Mouse (Mus musculus): ENCODE measurements around the gene Pde3a. TPM values are rescaled to one million over a fixed set of nuclear protein-coding genes. Genes with fewer than 3 reads are reported as not detected.

Pde3a gene
- polyA plus RNA-seq, 1 experiment: 2.1 TPM

- DNase-seq (ENCODE audit: low read depth): no peak
These were observed 79.0 kb downstream of the Pde3a start for GRCm38 (mm10) chr6:141328071-141328470.

DNA sequence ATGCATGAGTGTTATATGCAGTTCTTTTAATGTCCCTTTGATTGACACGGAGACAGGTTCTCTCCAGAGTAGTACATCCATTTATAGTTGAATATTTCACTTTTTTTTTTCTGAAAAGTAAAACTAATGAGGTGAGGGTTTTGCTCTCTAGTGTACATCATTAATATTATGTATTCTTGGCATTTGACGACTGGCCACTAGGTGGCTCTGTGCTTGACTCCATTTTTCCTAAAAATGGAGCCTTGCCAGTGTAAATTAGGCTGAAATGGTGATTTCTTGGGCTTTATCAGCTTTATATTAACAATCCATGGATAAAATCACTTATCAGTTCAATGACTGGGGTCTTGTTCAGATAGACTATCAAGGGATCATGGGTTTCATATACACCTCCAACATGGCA is 82.4 kb downstream of the Pde3a start:
- no peak for DNase-seq (ENCODE audit: low read depth)

DNA sequence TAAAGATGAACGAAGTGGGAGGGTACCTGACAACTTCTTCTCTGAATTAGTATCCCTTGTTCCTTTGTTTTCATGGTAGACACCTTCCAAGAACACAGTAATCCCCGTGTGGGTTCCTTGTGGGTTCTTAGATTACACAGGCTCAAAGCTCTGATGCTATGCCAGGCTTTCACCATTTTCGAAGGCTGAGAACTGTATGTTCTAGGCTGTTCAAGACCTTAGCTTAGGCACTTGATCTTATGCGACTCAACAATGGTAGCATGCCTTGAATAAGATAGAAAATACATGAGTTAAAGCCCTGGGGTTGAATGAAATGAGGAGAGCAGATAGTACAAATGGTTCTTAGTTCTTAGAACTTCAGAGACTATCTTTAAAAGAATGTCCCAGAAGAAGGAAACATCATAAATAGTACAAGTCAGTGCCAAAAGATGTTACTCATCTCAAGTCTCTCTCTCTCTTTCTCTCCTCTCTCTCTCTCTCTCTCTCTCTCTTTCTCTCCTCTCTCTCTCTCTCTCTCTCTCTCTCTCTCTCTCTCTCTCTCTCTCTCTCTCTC is 83.6 kb downstream of the Pde3a start:
- no peak for DNase-seq (ENCODE audit: low read depth)

GRCm38 (mm10) chr6:141333245-141333644 is 84.2 kb downstream of the Pde3a start:
- no peak for DNase-seq (ENCODE audit: low read depth)

DNA sequence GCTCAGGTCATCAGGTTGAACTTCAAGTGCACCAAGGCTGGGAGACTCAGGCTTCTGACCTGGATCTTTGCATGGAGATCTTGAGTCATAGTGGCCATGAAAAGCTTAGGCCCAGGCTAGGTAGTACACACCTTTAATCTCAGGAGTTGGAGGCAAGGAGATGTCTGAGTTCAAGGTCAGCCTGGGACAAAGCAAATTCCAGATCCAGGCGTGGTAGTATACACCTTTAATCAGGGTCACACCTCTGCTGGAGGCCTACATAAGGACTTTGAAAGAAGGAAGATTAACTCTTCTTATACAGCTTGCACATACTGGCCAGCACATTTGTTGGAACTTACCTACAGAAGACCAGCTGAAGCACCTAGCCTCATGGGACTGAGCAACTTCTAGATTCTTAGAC is 86.8 kb downstream of the Pde3a start:
- DNase-seq (ENCODE audit: low read depth): no peak

DNA sequence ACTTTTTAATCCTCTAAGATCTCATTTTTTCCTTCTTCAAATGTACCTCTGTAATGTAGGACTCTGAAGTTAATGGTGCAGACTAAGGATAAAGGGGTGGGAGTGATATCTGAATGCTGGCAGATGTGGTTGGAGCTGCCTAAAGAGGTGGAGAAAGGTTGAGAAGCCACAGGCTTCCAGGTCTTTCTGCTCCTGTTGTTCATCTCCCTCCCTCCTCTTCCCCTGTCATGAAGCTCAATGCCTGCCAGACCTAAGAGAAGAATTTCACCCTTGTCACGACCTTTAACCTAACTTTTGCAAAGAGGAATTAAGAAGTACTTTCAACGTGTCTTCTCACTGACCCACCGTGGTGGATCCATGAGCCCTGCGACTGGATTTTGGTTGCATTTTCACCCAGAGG is 87.4 kb downstream of the Pde3a start:
- no peak for DNase-seq (ENCODE audit: low read depth)

GRCm38 (mm10) chr6:141337673-141338072 is 88.6 kb downstream of the Pde3a start:
- no peak for DNase-seq (ENCODE audit: low read depth)

GRCm38 (mm10) chr6:141341385-141341784 is 92.3 kb downstream of the Pde3a start:
- DNase-seq (ENCODE audit: low read depth): no peak

DNA sequence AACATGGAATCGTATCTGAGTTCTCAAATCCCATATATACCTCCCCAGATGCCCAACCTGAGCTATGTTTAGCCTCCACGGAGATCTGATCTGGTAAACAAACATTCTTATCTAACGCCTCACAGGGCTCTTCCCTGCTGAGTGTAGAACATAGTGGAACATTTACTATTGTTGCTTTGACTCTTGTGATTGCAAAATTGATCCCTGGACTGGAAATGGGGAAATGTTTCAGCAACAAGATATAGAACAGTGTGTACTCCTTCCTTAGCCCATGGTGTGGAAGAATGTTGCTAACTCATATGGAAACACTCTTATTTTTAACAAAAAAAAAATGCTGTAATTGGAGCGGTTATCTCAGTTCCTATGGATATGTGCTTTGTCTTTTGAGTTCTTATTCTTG is 98.8 kb downstream of the Pde3a start:
- DNase-seq (ENCODE audit: low read depth): no peak

- no peak for DNase-seq (ENCODE audit: low read depth)
These were observed 99.5 kb downstream of the Pde3a start for GRCm38 (mm10) chr6:141348542-141348941.

- no peak for DNase-seq (ENCODE audit: low read depth)
These were observed 101.2 kb downstream of the Pde3a start for GRCm38 (mm10) chr6:141350261-141350660.

DNA sequence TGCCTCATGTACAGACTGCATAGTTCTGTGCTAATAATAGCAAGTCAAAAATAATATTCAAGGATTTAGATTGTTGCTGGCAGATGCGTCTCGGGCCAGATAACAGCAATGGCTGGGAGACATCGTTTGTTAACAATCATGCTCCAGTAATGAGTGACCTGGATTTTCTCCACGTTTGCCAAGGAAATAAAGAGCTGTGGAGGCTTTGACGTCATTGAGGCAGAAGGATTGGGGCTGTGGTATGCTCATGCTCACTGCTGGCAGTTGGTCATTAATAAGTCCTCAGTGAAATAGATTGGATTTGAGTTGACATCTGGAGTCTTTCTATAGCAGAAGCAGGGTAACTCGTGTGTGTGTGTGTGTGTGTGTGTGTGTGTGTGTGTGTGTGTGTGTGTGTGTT is 103.2 kb downstream of the Pde3a start:
- no peak for DNase-seq (ENCODE audit: low read depth)

- DNase-seq (ENCODE audit: low read depth): no peak
These were observed 114.6 kb downstream of the Pde3a start for GRCm38 (mm10) chr6:141363664-141364063.

DNA sequence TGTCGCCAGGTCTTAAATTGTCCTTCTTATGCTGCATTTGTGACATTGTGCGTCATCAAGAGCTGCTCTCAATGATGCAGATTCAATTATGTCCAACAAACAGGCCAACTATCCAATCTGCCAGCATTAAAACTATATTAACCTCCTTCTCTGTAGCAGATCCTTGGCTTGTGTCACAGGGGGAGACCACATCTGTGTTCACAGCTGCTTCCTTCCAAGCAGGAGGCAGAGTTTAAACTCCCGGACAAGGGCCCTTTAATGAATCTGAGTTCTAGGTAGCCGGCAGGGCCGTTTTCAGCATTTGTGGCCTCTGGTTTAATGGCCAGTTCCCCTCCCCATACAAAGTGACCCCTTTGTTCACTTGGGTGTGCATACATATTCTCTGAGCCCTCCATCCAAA is 118.0 kb downstream of the Pde3a start:
- no peak for DNase-seq (ENCODE audit: low read depth)

GRCm38 (mm10) chr6:141372697-141373096 is 123.6 kb downstream of the Pde3a start:
- no peak for DNase-seq (ENCODE audit: low read depth)

GRCm38 (mm10) chr6:141374469-141375057 is 125.5 kb downstream of the Pde3a start:
- DNase-seq (ENCODE audit: low read depth): no peak

DNA sequence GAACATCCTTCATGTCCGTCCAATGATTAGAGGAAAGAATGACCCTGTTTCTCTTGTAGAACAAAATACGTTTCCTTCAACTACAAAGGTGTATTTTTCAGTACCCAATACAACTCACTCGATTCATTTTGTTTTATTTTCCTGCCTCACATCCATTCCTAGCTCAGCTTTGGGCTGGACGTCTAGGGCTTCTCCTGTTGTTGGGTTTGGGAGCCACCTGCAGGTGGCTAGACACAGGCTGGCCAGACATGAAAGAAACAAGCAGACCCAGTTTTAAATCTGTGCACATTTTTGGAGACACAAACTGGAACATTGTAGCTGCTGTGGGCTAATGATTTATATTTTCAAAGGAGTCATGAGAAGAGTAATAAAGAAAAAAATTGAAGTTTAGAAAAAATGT is 126.1 kb downstream of the Pde3a start:
- DNase-seq (ENCODE audit: low read depth): no peak

- DNase-seq (ENCODE audit: low read depth): no peak
These were observed 131.9 kb downstream of the Pde3a start for GRCm38 (mm10) chr6:141380927-141381326.

- no peak for DNase-seq (ENCODE audit: low read depth)
These were observed 132.4 kb downstream of the Pde3a start for GRCm38 (mm10) chr6:141381473-141381872.

GRCm38 (mm10) chr6:141381881-141382370 is 132.9 kb downstream of the Pde3a start:
- DNase-seq (ENCODE audit: low read depth): no peak

DNA sequence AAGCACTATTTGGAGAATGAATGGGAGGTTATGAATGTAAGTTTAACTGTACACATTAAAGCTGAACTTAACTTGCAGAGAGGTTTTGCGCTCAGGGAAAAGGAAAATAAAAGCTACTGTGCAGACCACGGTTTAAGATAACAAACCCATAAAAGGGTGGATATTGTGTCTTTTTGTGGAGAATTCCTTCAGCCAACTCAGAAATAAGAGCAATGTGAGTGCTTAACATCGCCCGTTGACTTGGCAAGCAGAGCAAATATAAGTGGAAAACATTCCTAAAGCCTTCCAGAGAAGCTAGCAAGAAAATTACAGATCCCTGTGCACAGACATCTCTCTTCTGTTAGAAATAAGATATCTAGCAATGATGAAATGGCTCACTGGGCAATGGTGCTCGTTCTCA is 139.0 kb downstream of the Pde3a start:
- no peak for DNase-seq (ENCODE audit: low read depth)

DNA sequence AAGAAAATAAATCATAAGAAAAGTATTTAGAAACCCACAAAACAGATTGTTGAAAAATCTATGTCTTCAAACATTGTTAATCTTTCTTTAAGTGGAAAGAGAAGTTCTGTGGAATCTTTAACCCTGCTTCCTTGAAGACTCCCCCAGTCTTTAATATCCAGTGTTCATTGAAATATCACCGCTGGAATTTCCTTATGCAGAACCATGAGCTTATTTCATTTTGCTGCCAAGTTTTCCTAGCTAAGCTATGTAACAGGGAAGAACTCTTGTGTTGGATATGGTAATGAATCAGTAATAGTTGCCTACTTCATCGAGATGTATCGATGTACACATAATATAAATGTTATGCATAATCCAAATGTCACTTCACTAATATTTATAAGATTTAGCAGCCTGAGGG is 146.9 kb downstream of the Pde3a start:
- DNase-seq (ENCODE audit: low read depth): no peak

- DNase-seq (ENCODE audit: low read depth): no peak
These were observed 150.3 kb downstream of the Pde3a start for GRCm38 (mm10) chr6:141399411-141399810.

DNA sequence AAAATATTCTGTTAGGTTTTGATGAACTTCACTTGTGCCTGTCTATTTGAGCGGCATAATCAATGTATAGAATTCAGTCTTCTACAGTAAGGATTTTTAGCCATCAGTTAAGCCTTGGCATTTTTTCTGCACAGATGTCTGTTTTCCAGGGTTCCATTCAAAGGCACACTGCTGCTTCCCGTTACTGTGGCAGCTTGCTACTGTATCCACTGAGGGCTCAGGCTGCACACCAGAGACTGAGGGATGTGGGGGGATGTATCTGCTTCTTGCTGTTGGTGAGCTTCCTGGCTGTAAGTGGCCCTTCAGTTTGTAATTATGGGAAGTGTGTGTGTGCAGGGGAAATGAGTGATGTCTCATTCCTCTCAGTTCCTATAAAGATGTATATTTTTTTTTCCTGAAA is 154.9 kb downstream of the Pde3a start:
- DNase-seq (ENCODE audit: low read depth): no peak

All from gonadal fat pad, adult 2 months (tissue).